Mouse (Mus musculus): ENCODE data around the gene Sptssb.

Gene Sptssb

GRCm38 (mm10) chr3:69859858-69860588 lies at the start of gene Sptssb:
TSS of gene Sptssb (minus strand) at chr3:69859940.
- peak; percentile 44 to 63 for DNase-seq

- no peak for DNase-seq
These were observed 48.3 kb upstream of the Sptssb start for GRCm38 (mm10) chr3:69908074-69908473.

- DNase-seq = no peak
These were observed 47.8 kb upstream of the Sptssb start for GRCm38 (mm10) chr3:69907564-69907963.

- no peak for DNase-seq
These were observed 43.2 kb upstream of the Sptssb start for GRCm38 (mm10) chr3:69902787-69903477.

- DNase-seq = no peak
These were observed 42.6 kb upstream of the Sptssb start for GRCm38 (mm10) chr3:69902382-69902781.

- no peak for DNase-seq
These were observed 42.2 kb upstream of the Sptssb start for GRCm38 (mm10) chr3:69901874-69902381.

- peak in 1 of 2 experiments; percentile 33 for DNase-seq
These were observed 40.6 kb upstream of the Sptssb start for GRCm38 (mm10) chr3:69900335-69900734.

GRCm38 (mm10) chr3:69897917-69898594 lies 38.3 kb upstream of the Sptssb start:
- DNase-seq = no peak

GRCm38 (mm10) chr3:69895516-69895915 lies 35.8 kb upstream of the Sptssb start:
- no peak for DNase-seq

- no peak for DNase-seq
These were observed 32.7 kb upstream of the Sptssb start for GRCm38 (mm10) chr3:69892187-69893094.

GRCm38 (mm10) chr3:69885866-69886265 lies 26.1 kb upstream of the Sptssb start:
- no peak for DNase-seq

GRCm38 (mm10) chr3:69883710-69884109 lies 24.0 kb upstream of the Sptssb start:
- DNase-seq = no peak

- no peak for DNase-seq
These were observed 17.8 kb upstream of the Sptssb start for GRCm38 (mm10) chr3:69877538-69877937.

- DNase-seq = no peak
These were observed 15.0 kb upstream of the Sptssb start for GRCm38 (mm10) chr3:69874721-69875120.

- no peak for DNase-seq
These were observed 13.1 kb upstream of the Sptssb start for GRCm38 (mm10) chr3:69872661-69873327.

GRCm38 (mm10) chr3:69871174-69871573 lies 11.4 kb upstream of the Sptssb start:
- DNase-seq = no peak

- no peak for DNase-seq
These were observed 10.0 kb upstream of the Sptssb start for GRCm38 (mm10) chr3:69869702-69870101.

- DNase-seq = no peak
These were observed 2.2 kb upstream of the Sptssb start for GRCm38 (mm10) chr3:69861789-69862395.

GRCm38 (mm10) chr3:69860589-69861521 lies 1.1 kb upstream of the Sptssb start:
- DNase-seq = peak; percentile 26 to 30

GRCm38 (mm10) chr3:69839485-69839884 lies 20.3 kb downstream of the Sptssb start:
- no peak for DNase-seq

Measured in lung, postnatal 4 days (tissue).